Mouse (Mus musculus) layer of hippocampus, postnatal 25 days (tissue): ENCODE results near the gene Tdrd9. TPM values are rescaled to one million over a fixed set of nuclear protein-coding genes. Genes with fewer than 3 reads are reported as not detected.
A peak's percentile ranks its signal among the peaks of the same experiment; 100 is the strongest.
"Not testable (repeated sequence)": the region's sequence is repeated elsewhere in the genome, so short reads cannot be mapped to it uniquely, and the experiment has no call there.

Experiments
- DNase-seq, 2 experiments: peaks; one replicate each; pipeline ENCODE4 v3.0.0; 2022; ENCODE audit warnings: mixed read lengths in 2 of 2, low spot score in 1 of 2; ENCODE audit errors: extremely low spot score in 1 of 2
- total RNA-seq, 2 experiments: library from RNA; stranded (reverse); gene quantifications; 2 replicates each; pipeline ENCODE4 v1.2.3; 2021

Gene Tdrd9
- total RNA-seq, 2 experiments from 2014 or later: 0.09 to 0.22 TPM

GRCm38 (mm10) chr12:112024581-112025310, 53.4 kb downstream of the Tdrd9 start:
- DNase-seq: no peak

- DNase-seq: no peak
Measured at GRCm38 (mm10) chr12:112025457-112025856, 54.1 kb downstream of the Tdrd9 start.

- DNase-seq: no peak
Measured at GRCm38 (mm10) chr12:112025907-112026645, 54.7 kb downstream of the Tdrd9 start.

GRCm38 (mm10) chr12:112027408-112027807, 56.0 kb downstream of the Tdrd9 start:
- DNase-seq: no peak

- DNase-seq: no peak
Measured at GRCm38 (mm10) chr12:112033409-112033975, 62.1 kb downstream of the Tdrd9 start.

GRCm38 (mm10) chr12:112035341-112036100, 64.2 kb downstream of the Tdrd9 start:
- not testable (repeated sequence) for DNase-seq

DNA sequence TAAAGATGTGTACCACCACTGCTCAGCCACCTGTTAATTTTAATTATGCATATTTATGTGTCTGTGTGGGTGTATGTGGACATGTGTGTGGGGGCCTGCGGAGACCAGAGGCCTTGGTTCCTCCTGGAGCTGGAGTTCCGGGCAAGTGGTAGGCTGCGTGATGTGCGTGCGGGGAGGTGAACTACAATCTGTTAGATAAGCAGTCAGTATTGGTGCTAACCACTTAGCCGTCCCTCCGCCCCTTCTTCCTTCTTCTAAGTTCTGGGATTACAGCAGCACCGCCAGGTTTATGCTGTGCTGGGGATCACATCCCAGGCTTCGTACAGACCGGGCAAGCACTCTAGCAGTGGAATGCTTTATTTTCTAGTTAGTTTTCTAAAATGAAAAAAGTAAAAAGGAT, 67.1 kb downstream of the Tdrd9 start:
- DNase-seq: no peak

GRCm38 (mm10) chr12:112039169-112039568, 67.8 kb downstream of the Tdrd9 start:
- no peak for DNase-seq

- no peak for DNase-seq
Measured at GRCm38 (mm10) chr12:112042681-112043080, 71.3 kb downstream of the Tdrd9 start.

DNA sequence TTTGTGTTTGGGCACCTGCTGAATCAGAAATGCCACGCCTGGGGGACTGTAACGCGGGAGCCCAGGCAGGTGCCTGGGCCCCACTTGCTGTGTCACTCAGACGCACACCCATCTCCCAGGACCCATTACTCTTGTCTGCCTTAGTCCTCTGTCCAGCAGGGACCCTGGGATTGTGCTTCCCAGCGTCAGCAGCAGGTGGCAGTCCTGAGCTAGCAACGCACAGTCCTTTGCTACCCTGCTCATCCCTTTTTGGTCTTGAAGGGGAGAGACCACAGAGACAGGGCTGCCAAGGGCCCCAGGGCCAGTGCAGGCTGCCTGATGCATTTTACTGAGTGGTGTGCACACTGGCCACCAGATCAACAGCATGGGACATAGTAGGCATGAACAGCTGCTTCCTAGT, 106.3 kb downstream of the Tdrd9 start:
- peak; percentile 57 to 91 for DNase-seq

DNA sequence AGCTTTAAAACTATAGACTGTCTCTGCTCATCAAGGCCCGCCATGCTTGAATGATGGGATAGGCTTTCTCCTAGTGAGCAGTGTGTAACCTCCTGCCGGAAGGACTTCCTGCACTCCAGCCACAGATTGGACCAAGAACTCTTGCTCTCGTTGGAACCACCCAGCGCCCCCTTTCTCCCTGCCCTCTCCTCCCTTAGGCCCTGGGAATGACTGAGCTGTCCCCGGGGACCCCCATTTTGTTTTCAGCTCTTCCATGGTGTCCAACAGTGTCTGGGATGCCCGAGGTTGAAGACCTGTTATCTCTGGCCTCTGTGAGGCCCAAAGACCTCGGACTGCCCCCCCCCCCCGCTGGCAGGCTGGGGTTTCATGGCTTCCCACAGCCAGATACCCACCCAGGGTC, 108.6 kb downstream of the Tdrd9 start:
- no peak for DNase-seq

GRCm38 (mm10) chr12:112080911-112081310, 109.6 kb downstream of the Tdrd9 start:
- no peak for DNase-seq

GRCm38 (mm10) chr12:112082241-112082640, 110.9 kb downstream of the Tdrd9 start:
- no peak for DNase-seq

DNA sequence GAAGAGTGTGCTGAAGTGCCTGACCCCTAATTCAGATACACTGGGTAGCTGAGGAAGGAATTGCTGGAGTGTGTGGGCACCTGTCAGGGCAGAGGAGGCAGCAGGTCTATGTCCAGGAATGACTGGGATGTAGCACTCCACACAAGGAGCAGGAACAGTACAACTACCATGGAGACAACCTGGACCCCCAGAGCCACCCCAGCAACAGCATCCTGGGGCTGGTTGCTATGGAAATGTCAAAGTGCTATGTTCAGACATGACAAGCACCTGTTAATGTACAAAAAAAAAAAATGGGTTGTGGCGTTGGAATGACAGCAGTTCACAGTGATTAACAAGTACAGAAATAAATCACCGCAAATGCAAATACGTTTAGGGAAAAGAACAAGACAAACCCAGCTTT, 114.9 kb downstream of the Tdrd9 start:
- DNase-seq: no peak

DNA sequence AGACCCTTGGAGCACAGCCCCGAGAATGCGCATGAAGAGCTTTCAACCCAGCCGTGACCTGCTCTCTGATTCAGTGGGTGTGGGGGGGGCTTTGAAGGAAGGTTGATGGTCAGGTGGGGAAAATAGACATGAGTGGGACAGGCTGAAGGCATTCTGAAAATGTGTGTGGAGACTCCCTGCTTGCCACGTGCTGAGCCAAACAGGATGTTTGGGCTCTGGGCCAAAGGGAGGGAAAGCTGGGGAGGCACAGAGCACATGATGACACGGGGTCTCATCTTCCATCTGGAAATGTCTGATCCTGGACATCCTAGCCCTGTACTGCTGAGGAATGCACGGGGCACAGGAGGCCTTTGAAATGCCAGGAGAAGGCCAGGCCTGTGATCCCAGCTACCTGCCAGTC, 115.4 kb downstream of the Tdrd9 start:
- no peak for DNase-seq

GRCm38 (mm10) chr12:112088609-112089324, 117.4 kb downstream of the Tdrd9 start:
- no peak for DNase-seq

GRCm38 (mm10) chr12:112091054-112091453, 119.7 kb downstream of the Tdrd9 start:
- peak; percentile 45 to 64 for DNase-seq

DNA sequence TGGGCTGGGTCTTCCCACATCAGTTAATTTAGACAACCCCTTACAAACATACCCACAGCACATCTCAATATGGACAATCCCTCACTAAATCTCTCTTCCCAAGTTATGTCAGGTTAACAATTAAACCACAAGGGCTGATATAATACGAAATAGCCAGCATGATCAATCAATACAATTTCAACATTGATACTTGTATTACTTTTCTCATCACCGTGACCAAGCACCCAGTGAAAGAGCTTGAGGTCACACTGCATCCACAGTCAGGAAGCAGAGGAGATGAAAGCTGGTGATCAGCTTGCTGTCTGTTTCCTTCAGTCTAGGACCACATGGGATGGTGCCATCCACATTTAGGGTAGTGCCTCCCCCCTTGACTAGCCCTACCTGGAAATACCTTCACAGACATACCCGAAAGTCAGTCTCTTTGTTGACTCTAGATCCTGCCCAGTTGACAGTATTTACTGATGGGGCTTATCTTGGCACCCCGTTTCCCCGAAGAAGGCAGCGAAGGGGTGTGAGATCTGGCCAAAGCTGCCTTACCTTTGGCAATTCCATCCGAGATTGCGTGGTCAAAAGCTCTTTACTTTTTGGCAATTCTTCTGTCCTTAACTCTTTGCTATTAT, 123.0 kb downstream of the Tdrd9 start:
- no peak for DNase-seq

DNA sequence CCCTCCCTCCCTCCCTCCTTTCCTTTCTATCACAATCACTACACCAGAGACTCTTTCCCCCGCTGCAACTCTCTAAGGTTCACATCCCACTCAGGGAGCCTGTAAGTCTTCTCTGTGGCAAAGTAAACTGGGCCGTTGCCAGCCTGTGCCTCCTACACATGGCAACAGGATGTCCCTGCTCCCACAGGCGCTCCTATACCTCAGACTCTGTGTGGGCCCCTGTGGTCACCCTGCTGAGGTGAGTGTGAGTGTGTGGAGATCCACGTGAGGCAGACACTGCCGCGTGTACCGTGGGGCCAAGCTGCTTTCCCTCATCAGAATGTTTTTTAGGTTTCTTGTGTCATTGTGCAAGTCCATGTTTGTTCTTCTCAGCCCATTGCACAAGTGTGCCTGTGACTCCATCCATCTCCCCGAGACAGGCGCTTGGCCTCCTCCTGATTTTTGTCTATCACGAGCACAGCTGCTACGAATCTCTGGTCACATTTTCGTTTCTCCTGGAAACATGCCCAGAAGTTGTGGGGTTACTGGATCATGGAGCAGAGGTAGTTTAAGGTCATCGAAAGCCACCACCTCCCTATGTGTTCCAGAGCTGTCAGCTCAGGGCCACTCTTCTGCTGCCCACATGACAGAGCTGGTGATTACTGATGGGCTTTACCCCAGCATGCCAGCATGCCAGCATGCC, 124.8 kb downstream of the Tdrd9 start:
- DNase-seq: no peak
